Mouse (Mus musculus): Measurements from ENCODE around the gene Sik3.

GRCm38 (mm10) chr9:46069013-46069412, 56.4 kb downstream of the Sik3 start:
- TF ChIP-seq POLR2A (IDR thresholded peaks at IDR 0.05; ENCODE audit: extremely low read depth, insufficient read depth, low read length) = no peak
- no peak for TF ChIP-seq CTCF (IDR thresholded peaks at IDR 0.05; ENCODE audit: low read depth, low read length)
